Mouse (Mus musculus): ENCODE results near the gene Sobp.

Gene Sobp

GRCm38 (mm10) chr10:43027006-43027405 lies 147.3 kb downstream of the Sobp start:
- no peak for DNase-seq

- no peak for DNase-seq
Observed at GRCm38 (mm10) chr10:43023454-43024194, 150.7 kb downstream of the Sobp start.

GRCm38 (mm10) chr10:43022190-43022761 lies 152.1 kb downstream of the Sobp start:
- DNase-seq = no peak

GRCm38 (mm10) chr10:43021512-43022116 lies 152.7 kb downstream of the Sobp start:
- DNase-seq = no peak

GRCm38 (mm10) chr10:43021017-43021416 lies 153.3 kb downstream of the Sobp start:
- no peak for DNase-seq

GRCm38 (mm10) chr10:43014782-43015181 lies 159.5 kb downstream of the Sobp start:
- no peak for DNase-seq

- DNase-seq = no peak
Observed at GRCm38 (mm10) chr10:43014358-43014757, 160.0 kb downstream of the Sobp start.

GRCm38 (mm10) chr10:43008116-43008515 lies 166.2 kb downstream of the Sobp start:
- no peak for DNase-seq

- DNase-seq = no peak
Observed at GRCm38 (mm10) chr10:43006534-43006933, 167.8 kb downstream of the Sobp start.

GRCm38 (mm10) chr10:43005677-43006076 lies 168.7 kb downstream of the Sobp start:
- no peak for DNase-seq

- DNase-seq = no peak
Observed at GRCm38 (mm10) chr10:43005031-43005430, 169.3 kb downstream of the Sobp start.

GRCm38 (mm10) chr10:43004174-43004734 lies 170.1 kb downstream of the Sobp start:
- no peak for DNase-seq

- no peak for DNase-seq
Observed at GRCm38 (mm10) chr10:43003466-43003757, 170.9 kb downstream of the Sobp start.

GRCm38 (mm10) chr10:43002721-43003465 lies 171.4 kb downstream of the Sobp start:
- DNase-seq = peak; percentile 16

GRCm38 (mm10) chr10:43002066-43002678 lies 172.2 kb downstream of the Sobp start:
- DNase-seq = no peak

GRCm38 (mm10) chr10:43001433-43001832 lies 172.9 kb downstream of the Sobp start:
- DNase-seq = no peak

GRCm38 (mm10) chr10:42999324-42999723 lies 175.0 kb downstream of the Sobp start:
- no peak for DNase-seq

- DNase-seq = no peak
Observed at GRCm38 (mm10) chr10:42997278-42997677, 177.1 kb downstream of the Sobp start.

- DNase-seq = no peak
Observed at GRCm38 (mm10) chr10:42995484-42995895, 178.8 kb downstream of the Sobp start.

GRCm38 (mm10) chr10:42994331-42994782 lies 180.0 kb downstream of the Sobp start:
- DNase-seq = no peak

- DNase-seq = no peak
Observed at GRCm38 (mm10) chr10:42991018-42991417, 183.3 kb downstream of the Sobp start.

GRCm38 (mm10) chr10:42989910-42990309 lies 184.4 kb downstream of the Sobp start:
- peak; percentile 74 for DNase-seq

- peak; percentile 16 for DNase-seq
Observed at GRCm38 (mm10) chr10:42988627-42989026, 185.7 kb downstream of the Sobp start.
